Mouse (Mus musculus) kidney, adult 2 months (tissue): Measurements from ENCODE around the gene Lair1. TPM values are rescaled to one million over a fixed set of nuclear protein-coding genes. Genes with fewer than 3 reads are reported as not detected.

Source experiments
- DNase-seq: peaks from one replicate; pipeline ENCODE4 v3.0.0; 2021
- H3K27ac ChIP-seq: fragments of 200-500 bp; 2 replicates; pipeline ENCODE4 v1.5.1; 2012; ENCODE audit warnings: low read depth, low read length, control low read depth, inconsistent platforms; ENCODE audit not compliant: insufficient read depth
- H3K27me3 ChIP-seq: fragments of 200-500 bp; replicated peaks from 2 replicates; pipeline ENCODE4 v1.6.1; 2012; ENCODE audit warnings: mild to moderate bottlenecking, moderate library complexity, low read length, inconsistent platforms; ENCODE audit not compliant: control insufficient read depth, insufficient read depth
- H3K36me3 ChIP-seq: fragments of 200-500 bp; 2 replicates; pipeline ENCODE4 v1.6.1; 2012; ENCODE audit warnings: mild to moderate bottlenecking, moderate library complexity, low read length, inconsistent platforms; ENCODE audit not compliant: control insufficient read depth, insufficient read depth
- H3K4me1 ChIP-seq: fragments of 200-500 bp; 2 replicates; pipeline ENCODE4 v1.6.1; 2011; ENCODE audit warnings: low read length; ENCODE audit not compliant: control insufficient read depth, insufficient read depth
- H3K4me3 ChIP-seq: fragments of 200-500 bp; 2 replicates; pipeline ENCODE4 v1.5.1; 2011; ENCODE audit warnings: mild to moderate bottlenecking, low read depth, low read length, control low read depth; ENCODE audit not compliant: insufficient read depth
- CTCF ChIP-seq: fragments of 200-500 bp; conservative IDR thresholded peaks from 2 replicates; pipeline ENCODE4 v1.5.1; 2011; ENCODE audit warnings: low read depth, mild to moderate bottlenecking, control low read depth, low read length, moderate library complexity, mixed read lengths; ENCODE audit not compliant: insufficient read depth, insufficient read length
- POLR2A ChIP-seq: fragments of 200-500 bp; IDR thresholded peaks from one replicate; pipeline ENCODE4 v1.6.1; 2011; ENCODE audit warnings: low read depth, low read length, control low read depth
- WGBS: fragments of 180-500 bp; shearing (Covaris S2); methylation state at CpG from one replicate; pipeline ENCODE4 v1.1.7; 2018; 5-methylcytosine and 5-hydroxymethylcytosine counted together
- polyA plus RNA-seq: library from polyadenylated mRNA; depleted of rRNA; stranded (reverse); fragments of >200 nt; gene quantifications from 2 replicates; pipeline ENCODE4 v1.2.3, GENCODE M21; 2012

The Lair1 gene
- polyA plus RNA-seq, 1 experiment = 1.9 TPM

DNA sequence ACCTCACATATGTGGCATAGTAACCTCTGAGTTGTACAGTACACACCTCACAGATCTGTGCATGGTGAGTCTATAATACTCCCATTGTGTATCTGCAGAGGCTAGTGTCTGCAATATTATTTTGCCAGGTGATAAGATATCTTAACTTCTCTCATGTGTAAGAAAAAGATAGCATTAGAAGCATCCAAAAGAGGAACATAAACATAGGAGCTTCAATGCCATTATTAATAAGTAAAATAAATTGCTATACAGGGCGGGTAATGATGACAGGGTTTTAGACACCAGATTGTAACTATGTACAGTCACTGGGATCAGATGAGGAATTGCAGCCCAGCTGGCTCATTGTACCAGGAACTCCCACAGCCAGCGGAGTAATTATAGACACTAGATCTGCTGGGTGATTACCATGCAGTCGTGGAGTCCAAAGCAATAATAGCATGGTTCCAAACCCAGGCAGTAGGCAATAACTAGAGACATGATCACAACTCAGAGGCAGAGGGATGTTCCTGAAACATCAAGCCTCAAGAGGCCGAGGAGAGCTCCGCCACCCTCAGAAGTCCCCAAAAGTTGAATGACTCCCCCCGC lies 25.0 kb upstream of the Lair1 start:
- TF ChIP-seq CTCF (no peak), POLR2A (no peak)
- no peak overlapping the region for H3K4me3 ChIP-seq
- DNase-seq = no peak
- no peaks in the 10 kb centered on the region for H3K27me3 ChIP-seq
- H3K4me1 ChIP-seq = 0 out of 2 replicates have a peak, but pooled peaks cover 2% of the 10 kb centered on the region
- no peak overlapping the region for H3K27ac ChIP-seq
- 78% methylated on average over 6 of the region's 6 CpGs for WGBS
- H3K36me3 ChIP-seq = no peaks in the 10 kb centered on the region

DNA sequence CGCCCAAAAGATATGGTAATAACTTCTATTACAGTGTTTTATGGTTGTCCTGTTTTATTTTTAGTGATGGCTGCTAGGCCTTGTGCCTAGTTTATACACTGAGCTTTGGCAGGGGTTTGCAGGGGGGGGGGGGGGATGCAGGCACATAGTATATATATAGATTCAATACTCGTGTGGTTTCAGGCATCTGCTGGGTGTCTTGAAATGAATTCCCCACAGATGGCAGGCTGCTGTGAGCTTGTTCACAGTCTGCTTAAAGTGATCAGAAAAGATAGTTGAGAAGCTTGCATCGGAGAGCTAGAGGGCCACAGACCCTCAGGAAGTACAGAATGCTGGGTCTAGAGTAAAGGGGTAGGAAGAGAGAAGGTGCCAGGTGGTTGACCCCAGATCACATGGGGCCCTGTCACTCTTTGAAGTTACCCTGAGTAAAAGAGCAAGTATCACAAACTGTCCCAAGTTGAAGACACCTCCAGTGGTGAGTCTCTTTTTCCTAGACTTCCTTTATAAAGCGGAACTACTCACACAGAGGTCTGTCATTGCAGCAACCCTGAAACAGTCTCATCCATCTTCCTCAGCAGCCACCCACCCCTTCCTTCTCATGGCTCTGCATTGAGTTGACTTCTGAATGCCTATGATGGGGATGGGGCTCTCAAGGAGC lies 24.4 kb upstream of the Lair1 start:
- Histone ChIP-seq H3K36me3 (no peaks in the 10 kb centered on the region), H3K27me3 (no peaks in the 10 kb centered on the region), H3K4me3 (no peak overlapping the region), H3K4me1 (0 out of 2 replicates have a peak, but pooled peaks cover 4% of the 10 kb centered on the region), H3K27ac (no peak overlapping the region)
- no peak for DNase-seq
- no peak for TF ChIP-seq CTCF
- TF ChIP-seq POLR2A = no peak
- WGBS = 78% methylated on average over 4 of the region's 4 CpGs

GRCm38 (mm10) chr7:4085562-4085961 lies 22.6 kb upstream of the Lair1 start:
- Histone ChIP-seq H3K36me3 (no peaks in the 10 kb centered on the region), H3K27ac (no peak overlapping the region), H3K4me3 (no peak overlapping the region), H3K4me1 (peaks cover 8% of the 10 kb centered on the region; the same call in 1 of the 2 replicates), H3K27me3 (no peaks in the 10 kb centered on the region)
- no peak for DNase-seq
- TF ChIP-seq CTCF (no peak), POLR2A (no peak)

DNA sequence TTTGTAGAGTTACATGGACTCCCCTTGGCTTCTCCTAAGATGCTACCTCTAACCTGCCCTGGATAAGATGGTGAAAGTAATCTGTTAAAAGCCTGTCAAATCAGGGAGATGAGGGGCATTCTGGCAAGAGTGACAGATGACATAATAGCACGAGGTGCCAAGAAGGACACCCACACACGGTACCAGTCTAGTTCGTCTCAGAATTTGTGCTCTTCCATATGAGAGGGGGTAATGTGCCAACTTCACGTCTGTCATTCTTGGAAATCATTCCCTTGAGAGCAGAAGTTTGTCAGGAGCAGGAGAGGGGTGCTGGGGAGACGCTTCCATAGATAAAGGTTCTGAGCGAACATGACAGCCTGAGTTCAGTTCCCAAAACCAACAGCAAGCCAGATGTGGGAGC lies 21.2 kb upstream of the Lair1 start:
- no peaks in the 10 kb centered on the region for H3K27me3 ChIP-seq
- TF ChIP-seq CTCF (no peak), POLR2A (no peak)

DNA sequence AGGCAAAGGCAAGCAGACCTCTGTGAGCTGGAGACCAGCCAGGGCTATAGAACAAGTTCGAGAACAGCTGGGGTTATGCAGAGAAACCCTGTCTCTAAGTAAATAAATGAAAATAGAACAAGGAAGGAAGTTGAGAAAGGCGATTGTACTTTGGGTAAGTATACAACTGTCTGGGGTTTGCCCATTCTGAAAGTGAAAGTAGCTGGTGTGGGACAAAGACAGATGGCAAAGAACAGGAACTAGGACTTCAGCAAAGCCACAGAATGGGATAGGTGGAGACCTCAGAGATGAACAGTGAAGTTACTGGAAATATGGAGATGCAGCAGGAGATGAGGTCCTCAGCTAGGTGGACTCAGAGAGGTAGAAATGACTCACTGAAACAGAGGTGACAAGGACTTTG lies 19.8 kb upstream of the Lair1 start:
- WGBS = 10% methylated on average over 2 of the region's 2 CpGs
- Histone ChIP-seq H3K4me1 (peaks cover 8% of the 10 kb centered on the region; the same call in 1 of the 2 replicates), H3K27ac (peak overlapping the region; percentile 93), H3K4me3 (no peak overlapping the region), H3K27me3 (no peaks in the 10 kb centered on the region), H3K36me3 (no peaks in the 10 kb centered on the region)
- no peak for TF ChIP-seq POLR2A
- no peak for TF ChIP-seq CTCF
- peak; percentile 52 for DNase-seq

More for the DNA sequence above, 21.2 kb upstream of the Lair1 start:
- no peak for DNase-seq
- H3K36me3 ChIP-seq = no peaks in the 10 kb centered on the region
- 79% methylated on average over 6 of the region's 6 CpGs for WGBS
- H3K4me3 ChIP-seq = no peak overlapping the region
- no peak overlapping the region for H3K27ac ChIP-seq
- H3K4me1 ChIP-seq = peaks cover 8% of the 10 kb centered on the region; the same call in 1 of the 2 replicates

- TF ChIP-seq CTCF (no peak), POLR2A (no peak)
- peak; percentile 12 for DNase-seq
- peaks cover 8% of the 10 kb centered on the region; the same call in 1 of the 2 replicates for H3K4me1 ChIP-seq
- H3K36me3 ChIP-seq = no peaks in the 10 kb centered on the region
- no peak overlapping the region for H3K4me3 ChIP-seq
- H3K27ac ChIP-seq = no peak overlapping the region
- no peaks in the 10 kb centered on the region for H3K27me3 ChIP-seq
Observed at GRCm38 (mm10) chr7:4081706-4082105, 18.7 kb upstream of the Lair1 start.

DNA sequence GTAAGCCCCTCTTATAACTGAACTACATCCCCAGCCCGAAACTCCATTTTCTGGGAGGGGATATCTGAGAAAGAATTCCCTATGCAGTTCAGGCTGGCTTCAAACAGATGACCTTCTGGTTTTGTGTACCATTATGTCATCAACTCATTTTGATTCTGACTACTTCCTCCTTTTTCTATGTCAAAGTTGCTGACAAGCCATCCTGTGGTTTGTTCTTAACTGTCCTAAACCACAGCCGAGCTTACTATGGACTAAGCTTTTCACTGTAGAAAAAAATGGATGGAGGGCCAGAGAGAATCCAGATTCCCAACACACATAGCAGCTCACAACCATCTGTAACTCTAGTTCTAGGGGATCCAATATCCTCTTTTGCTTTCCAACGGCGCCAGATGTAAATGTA lies 17.5 kb upstream of the Lair1 start:
- peaks cover 8% of the 10 kb centered on the region; the same call in 1 of the 2 replicates for H3K4me1 ChIP-seq
- TF ChIP-seq POLR2A (no peak), CTCF (no peak)
- H3K4me3 ChIP-seq = no peak overlapping the region
- no peak overlapping the region for H3K27ac ChIP-seq
- DNase-seq = peak; percentile 19
- 87% methylated on average over 4 of the region's 4 CpGs for WGBS
- H3K27me3 ChIP-seq = no peaks in the 10 kb centered on the region
- H3K36me3 ChIP-seq = no peaks in the 10 kb centered on the region
